Mouse (Mus musculus) bone marrow, adult 2 months (tissue): Measurements from ENCODE around the gene Ankrd2.

Experiments used
- CTCF ChIP-seq: fragments of 200-500 bp; IDR thresholded peaks from 2 replicates; pipeline ENCODE4 v1.5.1; 2011; ENCODE audit warnings: low read length, control low read depth; ENCODE audit not compliant: control insufficient read depth, insufficient read depth
- POLR2A ChIP-seq: fragments of 200-500 bp; IDR thresholded peaks from 2 replicates; pipeline ENCODE4 v1.6.1; 2011; ENCODE audit warnings: low read depth, mild to moderate bottlenecking, control low read depth, low read length, borderline replicate concordance; ENCODE audit not compliant: control insufficient read depth

DNA sequence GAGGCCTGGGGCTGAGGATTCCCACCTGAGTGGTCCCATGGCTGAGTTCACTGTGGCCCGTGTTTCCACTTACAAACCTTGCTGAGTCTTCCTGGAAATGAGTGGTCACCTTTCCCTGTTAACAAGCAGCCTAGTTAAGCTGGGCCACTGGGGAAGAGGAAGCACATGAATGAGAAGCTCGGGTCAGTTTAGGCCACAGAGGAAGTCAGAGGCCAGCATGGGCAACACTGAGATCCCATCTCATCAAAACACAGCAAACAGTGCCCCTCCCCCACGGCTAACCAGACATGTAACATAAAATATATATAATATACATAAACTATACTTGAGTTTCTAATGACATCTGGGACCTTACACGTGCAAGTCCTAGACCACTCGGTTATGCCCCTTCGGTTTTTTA is 46.0 kb upstream of the Ankrd2 start:
- TF ChIP-seq POLR2A: no peak
- TF ChIP-seq CTCF: no peak
